In genomic region chr12:9304146-9304545, GRCm38 (mm10) we compare ENCODE assay signal across 9 mouse cellular contexts.
DNase-seq lines count a peak whose midpoint lies in the region; ATAC-seq lines count a peak whose summit lies in the region.
"Had no signal": no experiment of that assay in that cellular context is flagged by ENCODE, and none has a peak within 500 bp of the region (broad histone marks: within the 10 kb centered on the region; RNA-seq: fewer than 3 reads in every experiment).

No protein-coding gene starts in this region.

- intact Hi-C loops in gastrocnemius, postnatal 36 days (cut with DNase I) = no loop called here

- peak; percentile 1 for DNase-seq in left cerebral cortex, adult 11 months (ENCODE audit: low spot score)
- DNase-seq in left cerebral cortex, adult 8-10 months (ENCODE audit: low spot score in 2 of 2) = no peak
- peak; percentile 89 for DNase-seq in adrenal gland, adult 2 months
- peak; percentile 7 to 17 for DNase-seq in gastrocnemius, postnatal 36 days
- DNase-seq in lung, postnatal 4 days = peak; percentile 19 to 35
- DNase-seq in c-Kit-positive CD71-positive TER-119-positive erythroid progenitor cells, embryonic 14.5 days (ENCODE audit: low spot score) = no peak
- DNase-seq: thymus, postnatal 4 days had no signal

- no peak for ATAC-seq in CD4-positive, CD25-positive, alpha-beta regulatory T cell, adult 4 months
- no peak for ATAC-seq in erythroid progenitor cell, adult 5-6 weeks (replicated peaks; ENCODE audit: low FRiP score, poor library complexity, severe bottlenecking)

Comparison
In these comparisons a context has a peak if more than half of its experiments do, and no peak if none do; other contexts are left out.
1. DNase-seq: peak in left cerebral cortex, adult 11 months (single experiment), adrenal gland, adult 2 months (single experiment), gastrocnemius, postnatal 36 days (2 of 2) and lung, postnatal 4 days (2 of 2); none in left cerebral cortex, adult 8-10 months (0 of 2) and c-Kit-positive CD71-positive TER-119-positive erythroid progenitor cells, embryonic 14.5 days (single experiment).